Mouse (Mus musculus) cerebral cortex, adult 2 months (tissue): Measurements from ENCODE around the gene Rhox4c.

Experiments
- WGBS: fragments of 180-500 bp; shearing (Covaris S2); methylation state at CpG from one replicate; pipeline ENCODE4 v1.1.7; 2018; 5-methylcytosine and 5-hydroxymethylcytosine counted together

Rhox4c gene

GRCm38 (mm10) chrX:37480037-37480436, at the start of gene Rhox4c:
TSS of gene Rhox4c (plus strand) at chrX:37480337.
- 94% methylated on average over 14 of the region's 14 CpGs for WGBS

GRCm38 (mm10) chrX:37432194-37432593, 47.9 kb upstream of the Rhox4c start, which contains the start of gene Rhox4b:
TSS of gene Rhox4b (plus strand) at chrX:37432494.
- 94% methylated on average over 15 of the region's 15 CpGs for WGBS

GRCm38 (mm10) chrX:37453380-37453779, 26.8 kb upstream of the Rhox4c start, which contains the start of gene Rhox2c:
TSS of gene Rhox2c (plus strand) at chrX:37453680.
- 93% methylated on average over 7 of the region's 10 CpGs for WGBS

GRCm38 (mm10) chrX:37458285-37458684, 21.9 kb upstream of the Rhox4c start, which contains the start of gene Rhox3c:
TSS of gene Rhox3c (plus strand) at chrX:37458585.
- 96% methylated on average over 3 of the region's 4 CpGs for WGBS

GRCm38 (mm10) chrX:37514059-37514458, 33.9 kb downstream of the Rhox4c start, which contains the start of gene Rhox4d:
TSS of gene Rhox4d (plus strand) at chrX:37514359.
- 94% methylated on average over 17 of the region's 18 CpGs for WGBS

- WGBS = 91% methylated on average over 2 of the region's 8 CpGs
These were observed 50.0 kb downstream of the Rhox4c start, which contains the start of gene Rhox2e for GRCm38 (mm10) chrX:37530152-37530551. TSS of gene Rhox2e (plus strand) at chrX:37530452.
